Mouse (Mus musculus): ENCODE data around the gene Asns. TPM values are rescaled to one million over a fixed set of nuclear protein-coding genes. Genes with fewer than 3 reads are reported as not detected.
"Not testable (repeated sequence)": the region's sequence is repeated elsewhere in the genome, so short reads cannot be mapped to it uniquely, and the experiment has no call there.

Gene Asns
- total RNA-seq, 1 experiment from 2014 or later = 64.5 TPM

GRCm38 (mm10) chr6:7676194-7676901 is 16.7 kb downstream of the Asns start:
- DNase-seq = no peak

GRCm38 (mm10) chr6:7672438-7673253 is 20.4 kb downstream of the Asns start:
- no peak for DNase-seq

GRCm38 (mm10) chr6:7671429-7671828 is 21.6 kb downstream of the Asns start:
- no peak for DNase-seq

- DNase-seq = no peak
Measured at GRCm38 (mm10) chr6:7670588-7670987, 22.5 kb downstream of the Asns start.

- DNase-seq = no peak
Measured at GRCm38 (mm10) chr6:7669721-7670120, 23.3 kb downstream of the Asns start.

GRCm38 (mm10) chr6:7668332-7668731 is 24.7 kb downstream of the Asns start:
- DNase-seq = no peak

GRCm38 (mm10) chr6:7665902-7666301 is 27.2 kb downstream of the Asns start:
- not testable (repeated sequence) for DNase-seq

GRCm38 (mm10) chr6:7661455-7661854 is 31.6 kb downstream of the Asns start:
- no peak for DNase-seq

- DNase-seq = peak; percentile 7
Measured at GRCm38 (mm10) chr6:7660377-7661080, 32.5 kb downstream of the Asns start.

- no peak for DNase-seq
Measured at GRCm38 (mm10) chr6:7656601-7657000, 36.5 kb downstream of the Asns start.

GRCm38 (mm10) chr6:7648458-7648857 is 44.6 kb downstream of the Asns start:
- no peak for DNase-seq

Other genes with a start within 250 kb of the Asns start
- 0.53 TPM in 1 of 2 replicates, not detected in the other for gene Tac1, start 138.4 kb downstream of the Asns start, total RNA-seq (2021)
- gene C1galt1, start 151.6 kb upstream of the Asns start, total RNA-seq (2021) = 30.3 and 30.7 TPM in 2 replicates

Data from adrenal gland, postnatal 14 days (tissue).